Mouse (Mus musculus) intestine, embryonic 14.5 days (tissue): ENCODE results near the gene CN725425. TPM values are rescaled to one million over a fixed set of nuclear protein-coding genes. Genes with fewer than 3 reads are reported as not detected.

Experiments used
- ATAC-seq: fragments of 200-750 bp; cut with Nextera tagmentation; replicated peaks from 2 replicates; pipeline ENCODE4 v1.8.0; 2017; ENCODE audit warnings: low read depth, moderate number of reproducible peaks, moderate TSS enrichment, moderate library complexity; ENCODE audit not compliant: low FRiP score, low TSS enrichment
- DNase-seq: peaks from one replicate; pipeline ENCODE4 v3.0.0-alpha.2; 2018; ENCODE audit warnings: low spot score
- H3K27ac ChIP-seq: fragments of 300-500 bp; sonication (generic); 2 replicates; pipeline ENCODE4 v1.5.1; 2014; ENCODE audit warnings: low read depth, mild to moderate bottlenecking, control low read depth
- H3K27me3 ChIP-seq: fragments of 300-500 bp; sonication (generic); replicated peaks from 2 replicates; pipeline ENCODE4 v1.6.1; 2014; ENCODE audit warnings: low read length, control low read depth; ENCODE audit not compliant: control insufficient read depth, insufficient read depth
- H3K36me3 ChIP-seq: fragments of 300-500 bp; sonication (generic); 2 replicates; pipeline ENCODE4 v1.6.1; 2014; ENCODE audit warnings: low read length, control low read depth; ENCODE audit not compliant: control insufficient read depth, insufficient read depth
- H3K4me1 ChIP-seq: fragments of 300-500 bp; sonication (generic); replicated peaks from 2 replicates; pipeline ENCODE4 v1.6.1; 2014; ENCODE audit warnings: low read length, control low read depth, mixed read lengths; ENCODE audit not compliant: control insufficient read depth, insufficient read depth
- H3K4me2 ChIP-seq: fragments of 300-500 bp; sonication (generic); 2 replicates; pipeline ENCODE4 v1.6.1; 2014; ENCODE audit warnings: low read length
- H3K4me3 ChIP-seq: fragments of 300-500 bp; sonication (generic); 2 replicates; pipeline ENCODE4 v1.5.1; 2014; ENCODE audit warnings: low read depth, low read length, control low read depth, mixed read lengths
- H3K9ac ChIP-seq: fragments of 300-500 bp; sonication (generic); 2 replicates; pipeline ENCODE4 v1.6.1; 2014; ENCODE audit warnings: mild to moderate bottlenecking, low read length
- H3K9me3 ChIP-seq: fragments of 300-500 bp; sonication (generic); 2 replicates; pipeline ENCODE4 v1.6.1; 2016; ENCODE audit warnings: low read length, control low read depth; ENCODE audit not compliant: control insufficient read depth
- WGBS: fragments of 180-500 bp; shearing (Covaris S2); extraction: QIAGEN DNeasy Blood & Tissue Kit; methylation state at CpG from one replicate; pipeline ENCODE4 v1.1.7; 2014; 5-methylcytosine and 5-hydroxymethylcytosine counted together
- polyA plus RNA-seq: library from polyadenylated mRNA; unstranded; fragments of >200 nt; fragmentation: Nextera tagmentation; extraction: Ambion mirVana; gene quantifications from 2 replicates; pipeline ENCODE4 v1.2.1, GENCODE M21; 2014

The CN725425 gene
- polyA plus RNA-seq, 1 experiment from 2014 or later = 0.12 TPM

DNA sequence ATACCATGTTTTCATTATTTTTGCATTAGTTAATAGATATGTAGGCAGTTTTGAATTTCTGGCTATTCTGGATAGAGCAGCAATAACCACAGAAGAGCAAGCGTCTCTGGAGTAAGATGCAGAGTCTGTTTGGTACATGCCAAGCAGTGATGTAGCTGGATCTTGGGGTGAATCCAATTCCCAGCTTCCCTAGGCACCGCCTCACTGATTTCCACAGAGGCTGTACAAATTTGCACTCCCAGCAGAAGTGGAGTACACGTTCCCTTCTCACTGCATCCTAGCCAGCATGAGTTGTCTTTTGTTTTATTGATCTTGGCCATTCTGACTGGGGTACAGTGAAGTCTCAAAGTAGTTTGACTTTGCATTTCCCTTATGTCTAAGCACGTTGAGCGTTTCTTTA lies 82.2 kb downstream of the CN725425 start:
- no peak for ATAC-seq
- H3K4me3 ChIP-seq = no peak overlapping the region
- no peak overlapping the region for H3K27ac ChIP-seq
- WGBS = 86% methylated on average over 5 of the region's 5 CpGs
- H3K36me3 ChIP-seq = no peaks in the 10 kb centered on the region
- H3K9me3 ChIP-seq = no peaks in the 10 kb centered on the region
- H3K4me1 ChIP-seq = no peaks in the 10 kb centered on the region
- no peak overlapping the region for H3K4me2 ChIP-seq
- no peak for DNase-seq
- no peaks in the 10 kb centered on the region for H3K27me3 ChIP-seq
- no peak overlapping the region for H3K9ac ChIP-seq

DNA sequence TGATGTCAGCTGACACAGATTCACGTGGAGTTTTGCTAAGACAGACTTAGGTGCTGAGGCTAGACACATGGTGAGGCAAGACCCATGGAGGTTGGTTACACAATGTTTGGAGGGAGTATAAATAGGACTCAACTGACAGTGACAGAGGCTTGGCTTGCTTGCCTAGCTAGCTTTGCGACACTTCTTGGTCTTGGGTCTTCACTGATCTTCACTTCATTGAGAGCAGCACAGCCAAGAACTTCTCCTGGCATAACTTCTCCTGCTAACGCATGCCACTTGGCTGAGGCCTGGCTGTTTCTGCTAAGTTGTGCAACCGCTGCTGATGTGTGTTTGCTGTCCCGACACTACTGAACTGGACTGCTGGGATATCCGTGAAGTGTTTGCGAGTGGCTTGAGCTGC lies 83.5 kb downstream of the CN725425 start:
- Histone ChIP-seq H3K4me3 (no peak overlapping the region), H3K27ac (no peak overlapping the region), H3K36me3 (no peaks in the 10 kb centered on the region), H3K9ac (no peak overlapping the region), H3K9me3 (no peaks in the 10 kb centered on the region), H3K27me3 (no peaks in the 10 kb centered on the region), H3K4me2 (no peak overlapping the region), H3K4me1 (no peaks in the 10 kb centered on the region)
- DNase-seq (no peak), ATAC-seq (no peak)
- 89% methylated on average over 7 of the region's 7 CpGs for WGBS

- Histone ChIP-seq H3K27ac (no peak overlapping the region), H3K9me3 (no peaks in the 10 kb centered on the region), H3K4me1 (no peaks in the 10 kb centered on the region), H3K4me2 (no peak overlapping the region), H3K36me3 (no peaks in the 10 kb centered on the region), H3K4me3 (no peak overlapping the region), H3K27me3 (no peaks in the 10 kb centered on the region), H3K9ac (no peak overlapping the region)
- ATAC-seq (no peak), DNase-seq (no peak)
- 96% methylated on average over 3 of the region's 3 CpGs for WGBS
Observed at GRCm38 (mm10) chr15:91283418-91283817, 84.1 kb downstream of the CN725425 start.

- H3K27me3 ChIP-seq = no peaks in the 10 kb centered on the region
- H3K9ac ChIP-seq = no peak overlapping the region
- DNase-seq (no peak), ATAC-seq (no peak)
- H3K4me1 ChIP-seq = no peaks in the 10 kb centered on the region
- H3K4me2 ChIP-seq = no peak overlapping the region
- H3K4me3 ChIP-seq = no peak overlapping the region
- H3K9me3 ChIP-seq = no peaks in the 10 kb centered on the region
- 85% methylated on average over 11 of the region's 11 CpGs for WGBS
- no peak overlapping the region for H3K27ac ChIP-seq
- no peaks in the 10 kb centered on the region for H3K36me3 ChIP-seq
Observed at GRCm38 (mm10) chr15:91299319-91299835, 100.1 kb downstream of the CN725425 start.

- H3K9me3 ChIP-seq = no peaks in the 10 kb centered on the region
- no peak overlapping the region for H3K4me2 ChIP-seq
- H3K9ac ChIP-seq = no peak overlapping the region
- no peaks in the 10 kb centered on the region for H3K27me3 ChIP-seq
- H3K4me1 ChIP-seq = no peaks in the 10 kb centered on the region
- 17% methylated on average over 3 of the region's 3 CpGs for WGBS
- H3K36me3 ChIP-seq = no peaks in the 10 kb centered on the region
- H3K4me3 ChIP-seq = no peak overlapping the region
- peak; percentile 97 for DNase-seq
- no peak for ATAC-seq
- H3K27ac ChIP-seq = no peak overlapping the region
Observed at GRCm38 (mm10) chr15:91301366-91301765, 102.1 kb downstream of the CN725425 start.

GRCm38 (mm10) chr15:91304296-91304852 lies 105.1 kb downstream of the CN725425 start:
- ATAC-seq = no peak
- 50% methylated on average over 7 of the region's 7 CpGs for WGBS
- no peak overlapping the region for H3K4me3 ChIP-seq
- no peaks in the 10 kb centered on the region for H3K9me3 ChIP-seq
- DNase-seq = peak; percentile 69
- H3K4me1 ChIP-seq = no peaks in the 10 kb centered on the region
- no peak overlapping the region for H3K27ac ChIP-seq
- H3K4me2 ChIP-seq = no peak overlapping the region
- no peaks in the 10 kb centered on the region for H3K36me3 ChIP-seq
- no peaks in the 10 kb centered on the region for H3K27me3 ChIP-seq
- no peak overlapping the region for H3K9ac ChIP-seq

Other genes starting within 250 kb of the CN725425 start
- gene Kif21a, start 149.5 kb upstream of the CN725425 start, polyA plus RNA-seq = 12.5 and 12.8 TPM in 2 replicates
- gene Abcd2, start 7.7 kb upstream of the CN725425 start, polyA plus RNA-seq = 2.8 and 3.4 TPM in 2 replicates